Mouse (Mus musculus) midbrain, embryonic 15.5 days (tissue): ENCODE results near the gene Dpp8. TPM values are rescaled to one million over a fixed set of nuclear protein-coding genes. Genes with fewer than 3 reads are reported as not detected.
"Not testable (repeated sequence)": the region's sequence is repeated elsewhere in the genome, so short reads cannot be mapped to it uniquely, and the experiment has no call there.

Source experiments
- ATAC-seq: fragments of 200-750 bp; cut with Nextera tagmentation; replicated peaks from 2 replicates; pipeline ENCODE4 v1.8.0; 2017; ENCODE audit warnings: moderate TSS enrichment
- H3K27ac ChIP-seq: fragments of 300-500 bp; sonication (generic); 2 replicates; pipeline ENCODE4 v1.5.1; 2015; ENCODE audit warnings: mild to moderate bottlenecking, inconsistent platforms
- H3K27me3 ChIP-seq: fragments of 300-500 bp; sonication (generic); replicated peaks from 2 replicates; pipeline ENCODE4 v1.6.1; 2015; ENCODE audit warnings: inconsistent platforms
- H3K36me3 ChIP-seq: fragments of 300-500 bp; sonication (generic); replicated peaks from 2 replicates; pipeline ENCODE4 v1.6.1; 2015; ENCODE audit warnings: inconsistent platforms
- H3K4me1 ChIP-seq: fragments of 300-500 bp; sonication (generic); 2 replicates; pipeline ENCODE4 v1.6.1; 2015; ENCODE audit warnings: inconsistent platforms
- H3K4me2 ChIP-seq: fragments of 300-500 bp; sonication (generic); 2 replicates; pipeline ENCODE4 v1.6.1; 2015; ENCODE audit warnings: inconsistent platforms, mild to moderate bottlenecking, moderate library complexity
- H3K4me3 ChIP-seq: fragments of 300-500 bp; sonication (generic); 2 replicates; pipeline ENCODE4 v1.5.1; 2015; ENCODE audit warnings: mild to moderate bottlenecking, inconsistent platforms
- H3K9ac ChIP-seq: fragments of 300-500 bp; sonication (generic); 2 replicates; pipeline ENCODE4 v1.6.1; 2015; ENCODE audit warnings: mild to moderate bottlenecking, inconsistent platforms
- H3K9me3 ChIP-seq: fragments of 300-500 bp; sonication (generic); 2 replicates; pipeline ENCODE4 v1.6.1; 2016; ENCODE audit warnings: inconsistent platforms
- WGBS: fragments of 180-500 bp; shearing (Covaris S2); methylation state at CpG from one replicate; pipeline ENCODE4 v1.1.7; 2015; ENCODE audit warnings: mixed read lengths; 5-methylcytosine and 5-hydroxymethylcytosine counted together
- polyA plus RNA-seq: library from polyadenylated mRNA; unstranded; fragments of >200 nt; fragmentation: Nextera tagmentation; extraction: Ambion mirVana; gene quantifications from 2 replicates; pipeline ENCODE4 v1.2.1, GENCODE M21; 2015

Dpp8 gene
- polyA plus RNA-seq, 1 experiment from 2014 or later, result 42.5 TPM

DNA sequence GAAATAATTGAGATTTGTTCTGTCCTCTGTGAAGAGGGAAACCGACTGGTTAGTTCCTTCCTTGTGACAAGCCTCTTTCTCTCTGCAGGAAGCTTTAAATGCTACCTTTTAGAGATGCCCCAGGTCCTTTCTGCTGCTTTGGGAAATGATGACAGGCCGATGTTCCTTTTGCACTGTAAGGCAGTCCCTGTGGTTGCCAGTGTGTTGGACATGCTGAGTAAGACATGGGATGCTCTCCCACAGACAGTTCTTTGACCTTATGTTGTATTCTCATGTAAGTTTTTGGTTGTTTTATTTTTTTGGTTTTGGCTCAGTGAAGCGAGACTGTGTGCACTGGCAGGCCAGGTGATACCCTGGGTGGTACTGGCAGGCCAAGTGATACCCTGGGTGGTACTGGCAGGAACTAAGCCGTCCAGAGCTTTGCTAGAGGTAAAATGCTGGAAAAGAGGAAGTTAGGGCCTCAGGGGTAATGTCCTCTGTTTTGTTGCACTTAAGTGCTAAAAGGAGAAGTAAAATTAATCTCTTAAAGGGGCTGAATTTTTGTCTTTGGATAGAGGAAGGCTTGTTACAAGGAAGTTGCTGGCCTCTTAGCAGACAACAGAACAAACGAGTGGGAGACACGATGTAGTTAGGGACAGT lies 42.8 kb downstream of the Dpp8 start:
- H3K9me3 ChIP-seq, result no peaks in the 10 kb centered on the region
- H3K36me3 ChIP-seq, result peaks cover 34% of the 10 kb centered on the region
- H3K4me3 ChIP-seq, result no peak overlapping the region
- 87% methylated on average over 6 of the region's 6 CpGs for WGBS
- H3K27ac ChIP-seq, result no peak overlapping the region
- H3K4me1 ChIP-seq, result no peaks in the 10 kb centered on the region
- no peaks in the 10 kb centered on the region for H3K27me3 ChIP-seq
- H3K9ac ChIP-seq, result no peak overlapping the region
- no peak for ATAC-seq
- H3K4me2 ChIP-seq, result no peak overlapping the region

DNA sequence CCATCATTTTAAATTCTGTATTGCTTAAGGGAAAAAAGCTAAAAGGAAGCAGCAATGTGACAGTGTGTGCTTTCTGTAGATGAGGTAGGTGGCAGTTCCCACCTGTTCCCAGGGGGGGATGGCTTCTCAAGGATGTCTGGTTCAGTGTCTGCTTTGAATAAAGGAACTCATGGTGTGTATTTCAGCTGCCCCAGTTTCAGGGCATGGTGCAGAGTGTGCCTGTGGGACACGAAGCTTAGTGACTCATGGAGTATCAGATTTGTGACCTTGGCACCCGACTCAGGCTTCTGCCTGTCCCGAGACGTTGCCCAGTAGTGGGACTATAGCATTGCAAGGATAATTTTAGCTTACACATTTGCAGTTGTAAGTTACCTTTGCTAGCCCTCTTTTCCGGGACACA lies 45.3 kb downstream of the Dpp8 start:
- H3K9me3 ChIP-seq, result no peaks in the 10 kb centered on the region
- peaks cover 40% of the 10 kb centered on the region for H3K36me3 ChIP-seq
- WGBS, result 93% methylated on average over 5 of the region's 5 CpGs
- no peak overlapping the region for H3K4me3 ChIP-seq
- no peaks in the 10 kb centered on the region for H3K4me1 ChIP-seq
- ATAC-seq, result no peak
- no peaks in the 10 kb centered on the region for H3K27me3 ChIP-seq
- H3K4me2 ChIP-seq, result no peak overlapping the region
- H3K27ac ChIP-seq, result no peak overlapping the region
- no peak overlapping the region for H3K9ac ChIP-seq

DNA sequence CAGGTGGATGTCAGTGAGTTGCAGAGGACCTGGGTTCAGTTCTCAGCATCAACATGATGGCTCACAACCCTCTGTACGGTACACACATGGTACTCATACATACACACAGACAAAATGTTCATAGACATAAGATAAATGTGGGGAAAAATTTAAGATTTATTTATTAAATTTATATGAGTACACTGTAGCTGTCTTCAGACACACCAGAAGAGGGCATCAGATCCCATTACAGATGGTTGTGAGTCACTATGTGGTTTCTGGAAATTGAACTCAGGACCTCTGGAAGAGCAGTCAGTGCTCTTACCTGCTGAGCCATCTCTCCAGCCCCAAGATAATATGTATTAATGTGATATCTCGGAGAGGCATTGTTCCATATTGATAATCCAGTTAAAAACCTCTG lies 47.9 kb downstream of the Dpp8 start:
- not testable (repeated sequence) for H3K4me2 ChIP-seq, ATAC-seq, H3K9ac ChIP-seq, H3K27ac ChIP-seq, H3K9me3 ChIP-seq, H3K27me3 ChIP-seq, H3K4me3 ChIP-seq, H3K4me1 ChIP-seq
- WGBS, result 96% methylated on average over 2 of the region's 2 CpGs
- H3K36me3 ChIP-seq, result peaks cover 51% of the 10 kb centered on the region

DNA sequence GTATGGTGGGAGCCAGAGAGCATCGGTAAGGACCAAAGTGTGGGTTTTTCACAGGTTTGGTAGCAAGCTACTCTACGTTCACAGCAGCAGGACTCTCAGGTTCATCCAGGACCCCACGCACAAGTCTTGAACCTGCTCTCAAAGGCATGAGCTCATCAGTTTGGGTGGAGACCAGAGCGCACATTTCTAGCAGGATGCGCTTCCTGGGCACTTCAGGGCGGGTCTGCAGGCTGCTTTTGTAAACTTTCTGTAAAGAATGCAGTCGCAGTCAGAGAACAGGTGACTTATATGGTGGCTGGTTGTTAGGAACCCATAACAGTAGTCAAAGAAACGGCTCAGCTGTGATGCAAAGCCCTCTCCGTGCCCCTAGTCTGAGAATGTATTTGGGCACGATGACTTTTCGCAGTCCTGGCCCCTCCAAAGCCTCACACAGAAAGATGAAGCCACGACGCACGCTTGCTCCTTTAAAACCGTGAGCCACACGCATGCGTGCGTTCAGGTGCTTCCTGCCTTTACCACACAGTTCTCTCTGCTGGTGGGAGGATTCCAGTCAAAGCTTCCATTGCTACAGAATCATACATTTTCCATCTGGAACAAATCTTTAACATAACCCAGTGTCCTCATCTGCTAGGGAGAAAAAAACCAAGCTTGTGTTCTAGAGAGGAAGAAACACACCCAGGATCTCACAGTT lies 51.0 kb downstream of the Dpp8 start:
- Histone ChIP-seq H3K4me1 (no peaks in the 10 kb centered on the region), H3K27me3 (no peaks in the 10 kb centered on the region), H3K4me2 (no peak overlapping the region), H3K9ac (no peak overlapping the region), H3K36me3 (peaks cover 41% of the 10 kb centered on the region), H3K9me3 (no peaks in the 10 kb centered on the region), H3K4me3 (no peak overlapping the region), H3K27ac (no peak overlapping the region)
- 94% methylated on average over 18 of the region's 18 CpGs for WGBS
- ATAC-seq, result no peak

DNA sequence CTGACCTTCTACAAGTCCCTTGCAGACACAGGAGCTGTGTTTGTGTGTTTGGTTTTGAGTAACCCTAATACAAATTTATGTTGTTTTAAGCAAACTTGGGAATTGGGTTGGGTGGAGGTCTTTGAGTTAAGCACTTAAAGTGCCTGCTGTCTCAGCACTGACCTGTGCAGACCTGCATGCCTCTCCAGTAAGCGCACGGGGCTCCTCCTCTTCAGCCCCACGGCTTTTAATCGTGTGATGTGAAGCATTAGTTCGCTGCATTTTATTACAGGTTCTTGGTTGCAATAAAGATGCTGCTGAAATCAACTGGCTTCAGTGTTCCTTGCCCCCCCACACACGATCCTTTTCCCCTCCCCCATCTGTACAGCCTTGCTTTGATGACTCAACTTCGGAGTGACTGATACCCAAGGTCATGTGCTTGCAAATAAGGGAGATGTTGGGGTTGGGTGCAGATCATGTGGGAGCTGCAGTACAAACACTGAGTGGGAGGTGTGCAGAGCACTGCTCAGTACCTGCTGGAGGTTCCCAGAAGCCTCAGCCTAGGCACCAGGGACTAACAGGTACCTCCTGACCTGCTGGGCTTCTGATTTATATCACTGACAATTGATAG lies 52.1 kb downstream of the Dpp8 start:
- no peaks in the 10 kb centered on the region for H3K9me3 ChIP-seq
- H3K4me3 ChIP-seq, result no peak overlapping the region
- no peaks in the 10 kb centered on the region for H3K4me1 ChIP-seq
- no peak for ATAC-seq
- H3K27ac ChIP-seq, result no peak overlapping the region
- 82% methylated on average over 7 of the region's 7 CpGs for WGBS
- peaks cover 32% of the 10 kb centered on the region; the same call in 1 of the 2 replicates for H3K36me3 ChIP-seq
- no peak overlapping the region for H3K4me2 ChIP-seq
- no peak overlapping the region for H3K9ac ChIP-seq
- no peaks in the 10 kb centered on the region for H3K27me3 ChIP-seq

DNA sequence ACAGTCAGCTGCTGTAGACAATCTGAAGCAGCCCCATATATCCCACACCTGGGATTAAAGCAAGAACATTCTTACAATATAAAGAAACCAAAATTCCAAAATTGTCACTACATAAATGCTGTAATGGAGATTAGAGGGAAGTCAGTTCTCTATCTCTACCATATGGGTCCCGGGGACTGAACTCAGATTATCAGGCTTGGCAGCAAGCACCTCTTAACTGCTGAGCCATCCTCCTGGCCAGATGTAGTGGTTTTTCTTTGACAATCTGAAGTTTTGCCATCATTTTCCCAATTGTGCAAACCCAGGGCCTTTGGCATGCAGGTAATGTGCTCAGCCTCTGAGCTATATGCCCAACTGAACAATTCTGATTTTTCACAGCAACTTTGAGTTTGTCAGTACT lies 53.1 kb downstream of the Dpp8 start:
- Histone ChIP-seq H3K9ac (no peak overlapping the region), H3K4me1 (peaks cover 6% of the 10 kb centered on the region; the same call in 1 of the 2 replicates), H3K4me2 (no peak overlapping the region), H3K36me3 (peaks cover 30% of the 10 kb centered on the region; the same call in 1 of the 2 replicates), H3K4me3 (no peak overlapping the region), H3K27me3 (no peaks in the 10 kb centered on the region), H3K27ac (no peak overlapping the region), H3K9me3 (no peaks in the 10 kb centered on the region)
- ATAC-seq, result no peak
- 94% methylated on average over 1 of the region's 1 CpGs for WGBS

DNA sequence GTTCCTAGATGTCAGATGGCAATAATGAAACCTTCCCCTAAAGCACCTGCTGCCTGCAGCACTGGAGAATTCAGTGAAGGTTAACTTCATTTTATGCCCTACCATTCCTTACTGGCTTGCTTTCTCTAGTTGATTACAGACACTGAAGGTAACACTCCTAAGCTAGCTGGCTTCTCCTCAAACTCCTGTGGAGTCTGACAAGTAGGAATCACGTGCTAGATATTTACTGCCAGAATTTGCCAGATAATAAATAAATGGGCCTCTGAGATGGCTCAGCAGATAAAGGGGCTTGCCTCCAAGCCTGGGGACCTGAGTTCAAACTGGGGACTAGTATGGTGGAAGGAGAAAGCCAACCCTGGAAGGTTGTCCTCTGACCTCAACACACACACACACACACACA lies 54.6 kb downstream of the Dpp8 start:
- Histone ChIP-seq H3K4me1 (peaks cover 6% of the 10 kb centered on the region; the same call in 1 of the 2 replicates), H3K27ac (no peak overlapping the region), H3K4me3 (no peak overlapping the region), H3K36me3 (peaks cover 22% of the 10 kb centered on the region; the same call in 1 of the 2 replicates), H3K9ac (no peak overlapping the region), H3K27me3 (no peaks in the 10 kb centered on the region), H3K4me2 (no peak overlapping the region), H3K9me3 (no peaks in the 10 kb centered on the region)
- WGBS, result 69% methylated on average over 1 of the region's 1 CpGs
- ATAC-seq, result no peak

DNA sequence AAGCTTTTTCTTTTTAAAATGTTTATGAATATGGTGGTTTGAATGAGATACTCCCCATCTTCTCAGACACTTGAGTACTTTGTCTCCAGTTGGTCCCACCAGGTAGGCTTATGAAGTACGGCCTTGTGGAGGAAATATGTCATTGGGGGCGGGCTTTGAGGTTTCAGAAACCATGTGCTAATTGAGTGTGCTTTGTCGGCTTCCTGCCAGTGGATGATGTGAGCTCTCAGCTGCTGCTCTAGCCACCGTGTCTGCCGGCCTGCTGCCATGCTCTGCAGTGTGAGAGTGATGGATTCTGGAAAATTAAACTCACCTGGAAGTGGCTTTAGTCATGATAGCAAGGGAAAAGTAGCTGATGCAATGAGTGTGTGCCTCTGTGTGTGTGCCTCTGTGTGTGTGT lies 55.3 kb downstream of the Dpp8 start:
- Histone ChIP-seq H3K9ac (no peak overlapping the region), H3K4me3 (no peak overlapping the region), H3K27me3 (no peaks in the 10 kb centered on the region), H3K9me3 (no peaks in the 10 kb centered on the region), H3K4me1 (peaks cover 6% of the 10 kb centered on the region; the same call in 1 of the 2 replicates), H3K36me3 (peaks cover 16% of the 10 kb centered on the region; the same call in 1 of the 2 replicates), H3K4me2 (no peak overlapping the region), H3K27ac (no peak overlapping the region)
- WGBS, result 57% methylated on average over 5 of the region's 5 CpGs
- no peak for ATAC-seq

DNA sequence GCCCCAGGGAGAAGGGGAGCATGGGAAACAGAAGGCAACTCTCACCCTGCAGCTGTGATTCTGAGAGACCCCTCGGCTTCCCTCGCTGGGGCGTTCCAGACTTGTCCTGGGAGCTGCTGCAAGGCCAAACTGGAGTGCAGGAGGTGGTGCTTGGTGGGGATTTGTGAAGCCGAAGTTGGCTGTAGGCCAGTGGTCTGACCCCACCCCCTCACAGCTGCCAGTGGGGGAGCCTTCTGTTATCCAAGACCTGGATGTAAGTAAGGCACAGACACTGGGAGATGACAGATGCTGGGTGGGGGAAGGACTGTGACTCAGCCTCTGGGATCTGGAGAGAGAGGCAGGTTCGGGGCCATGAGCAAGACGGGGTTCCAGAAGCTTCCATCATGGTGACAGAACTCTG lies 62.0 kb downstream of the Dpp8 start:
- no peaks in the 10 kb centered on the region for H3K27me3 ChIP-seq
- H3K9me3 ChIP-seq, result no peaks in the 10 kb centered on the region
- H3K4me1 ChIP-seq, result peaks cover 6% of the 10 kb centered on the region; the same call in 1 of the 2 replicates
- H3K36me3 ChIP-seq, result no peaks in the 10 kb centered on the region
- H3K9ac ChIP-seq, result no peak overlapping the region
- H3K4me3 ChIP-seq, result no peak overlapping the region
- 34% methylated on average over 6 of the region's 6 CpGs for WGBS
- no peak for ATAC-seq
- no peak overlapping the region for H3K27ac ChIP-seq
- no peak overlapping the region for H3K4me2 ChIP-seq

DNA sequence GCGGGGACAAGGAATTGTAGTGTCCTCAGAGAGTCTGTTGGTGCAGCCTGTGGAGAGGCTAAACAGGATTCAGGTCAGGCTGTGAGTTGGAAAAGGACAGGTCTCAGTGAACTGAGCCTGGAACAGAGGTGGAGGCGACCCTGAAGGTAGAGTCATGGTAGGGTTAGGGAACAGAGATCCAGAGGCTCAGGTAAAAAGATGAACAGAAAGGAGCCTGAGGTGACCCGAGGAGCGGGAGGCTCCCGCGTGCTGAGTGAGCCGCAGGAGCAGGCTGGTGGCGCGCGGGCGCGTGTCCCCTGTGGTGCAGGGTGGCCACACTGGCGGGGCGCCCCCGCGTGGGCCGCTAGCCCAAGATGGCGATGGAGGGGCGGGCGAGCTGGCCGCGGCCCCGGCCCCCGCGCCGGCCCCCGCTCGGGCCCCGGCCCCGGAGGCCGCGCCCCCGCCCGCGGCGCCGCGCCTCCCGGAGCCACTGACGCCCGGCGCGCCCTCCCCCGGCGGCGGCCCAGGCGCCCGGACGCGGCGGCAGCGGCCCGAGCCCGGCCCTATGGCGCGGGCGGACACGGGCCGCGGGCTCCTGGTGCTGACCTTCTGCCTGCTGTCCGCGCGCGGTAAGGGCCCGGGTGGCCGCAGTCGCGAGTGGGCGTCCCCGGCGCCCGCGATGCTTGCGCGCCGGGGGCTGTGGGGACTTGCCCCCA lies 68.9 kb downstream of the Dpp8 start, which contains the start of gene Igdcc4:
Gene Igdcc4, plus strand, starts transcription at position 496 of the 695 bp plus-strand sequence.
- Histone ChIP-seq H3K9ac (peak within 1 kb of the TSS; percentile 94), H3K4me3 (peak within 1 kb of the TSS; percentile 93), H3K27ac (peak within 1 kb of the TSS; percentile 88), H3K27me3 (no peaks in the 10 kb centered on the region), H3K4me1 (peaks cover 23% of the 10 kb centered on the region), H3K9me3 (no peaks in the 10 kb centered on the region), H3K4me2 (peak within 1 kb of the TSS; percentile 97), H3K36me3 (no peaks in the 10 kb centered on the region)
- 1% methylated on average over 71 of the region's 76 CpGs for WGBS
- peak; percentile 38 for ATAC-seq

DNA sequence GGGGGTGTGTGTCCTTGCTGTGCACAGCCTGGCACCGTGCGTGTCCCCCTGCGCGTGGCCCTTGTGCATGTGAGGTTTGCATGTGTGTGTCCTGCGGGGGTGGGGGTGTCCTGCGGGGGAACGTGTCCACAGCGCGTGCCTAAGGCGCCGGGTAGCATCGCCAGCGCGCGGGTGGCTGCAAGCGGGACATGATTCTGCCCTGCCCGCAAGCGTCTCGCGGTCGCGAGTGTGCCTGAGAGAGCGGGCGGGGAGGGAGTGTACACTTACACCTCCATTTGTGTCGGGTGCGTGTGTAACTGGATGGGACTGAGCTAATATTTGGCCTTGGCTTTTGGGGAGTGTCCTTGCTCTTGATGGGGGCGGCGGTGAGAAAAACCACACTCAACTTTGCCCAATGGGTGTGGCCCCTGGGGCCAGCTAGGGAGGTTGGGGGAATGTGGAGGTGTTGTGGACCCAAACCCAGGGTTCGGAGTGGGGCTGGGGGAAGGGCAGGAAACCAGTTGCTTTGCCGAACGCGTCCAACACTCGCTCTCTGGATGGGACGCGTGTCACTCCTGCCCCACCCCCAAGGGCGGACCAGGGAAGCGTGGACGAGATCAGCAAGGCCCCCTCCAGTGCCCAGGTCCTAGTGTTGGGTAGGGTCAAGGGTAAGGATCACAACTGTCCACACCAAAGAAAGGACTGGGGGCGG lies 69.6 kb downstream of the Dpp8 start:
- H3K4me1 ChIP-seq, result peaks cover 23% of the 10 kb centered on the region
- no peaks in the 10 kb centered on the region for H3K36me3 ChIP-seq
- H3K9ac ChIP-seq, result peak overlapping the region; percentile 94
- no peaks in the 10 kb centered on the region for H3K27me3 ChIP-seq
- peak overlapping the region; percentile 88 for H3K27ac ChIP-seq
- under 1% methylated on average over 39 of the region's 39 CpGs for WGBS
- peak; percentile 75 for ATAC-seq
- peak overlapping the region; percentile 97 for H3K4me2 ChIP-seq
- H3K9me3 ChIP-seq, result no peaks in the 10 kb centered on the region
- peak overlapping the region; percentile 93 for H3K4me3 ChIP-seq
